Mouse (Mus musculus): ENCODE measurements at regions not wholly inside any gene's neighbourhood (a gene's known extent, or its start where the extent isn't known, plus 50 kb on each side); places are given as distances from the start of the nearest gene placed in this dataset.

GRCm38 (mm10) chr6:94987427-94987826 is 129.6 kb upstream of the Kbtbd8 start:
- TF ChIP-seq CTCF (IDR thresholded peaks at IDR 0.05; ENCODE audit: borderline replicate concordance, insufficient read depth, low read depth, low read length) (no peak), POLR2A (IDR thresholded peaks at IDR 0.05; ENCODE audit: borderline replicate concordance, insufficient read depth, low read length) (no peak)

Data from cerebellum, adult 2 months (tissue).